Mouse (Mus musculus) lung, postnatal 0 days (tissue): Measurements from ENCODE around the gene Bpnt1. TPM values are rescaled to one million over a fixed set of nuclear protein-coding genes. Genes with fewer than 3 reads are reported as not detected.

ENCODE experiments used
- ATAC-seq: fragments of 200-750 bp; cut with Nextera tagmentation; 2 replicates; pipeline ENCODE4 v1.8.0; 2017; ENCODE audit warnings: moderate library complexity
- DNase-seq: peaks from one replicate; pipeline ENCODE4 v3.0.0-alpha.2; 2016; ENCODE audit warnings: low spot score
- H3K27ac ChIP-seq: fragments of 300-500 bp; sonication (generic); 2 replicates; pipeline ENCODE4 v1.5.1; 2014; ENCODE audit warnings: antibody characterized with exemption, mild to moderate bottlenecking, low read length, mixed read lengths
- H3K27me3 ChIP-seq: fragments of 300-500 bp; sonication (generic); replicated peaks from 2 replicates; pipeline ENCODE4 v1.6.1; 2014; ENCODE audit warnings: low read length, mixed read lengths; ENCODE audit not compliant: insufficient read depth
- H3K36me3 ChIP-seq: fragments of 300-500 bp; sonication (generic); 2 replicates; pipeline ENCODE4 v1.6.1; 2014; ENCODE audit warnings: low read length, mixed read lengths; ENCODE audit not compliant: insufficient read depth
- H3K4me1 ChIP-seq: fragments of 300-500 bp; sonication (generic); 2 replicates; pipeline ENCODE4 v1.6.1; 2014; ENCODE audit warnings: antibody characterized with exemption, low read depth, low read length, mixed read lengths; ENCODE audit not compliant: insufficient read depth
- H3K4me2 ChIP-seq: fragments of 300-500 bp; sonication (generic); replicated peaks from 2 replicates; pipeline ENCODE4 v1.6.1; 2014; ENCODE audit warnings: low read depth, mild to moderate bottlenecking, low read length, moderate library complexity, mixed read lengths
- H3K4me3 ChIP-seq: fragments of 300-500 bp; sonication (generic); 2 replicates; pipeline ENCODE4 v1.5.1; 2014; ENCODE audit warnings: low read depth, low read length
- H3K9ac ChIP-seq: fragments of 300-500 bp; sonication (generic); replicated peaks from 2 replicates; pipeline ENCODE4 v1.6.1; 2014; ENCODE audit warnings: low read depth, mild to moderate bottlenecking
- H3K9me3 ChIP-seq: fragments of 300-500 bp; sonication (generic); 2 replicates; pipeline ENCODE4 v1.6.1; 2016; ENCODE audit warnings: low read length, mixed read lengths
- CTCF ChIP-seq: IDR thresholded peaks from 2 replicates; pipeline ENCODE4 v1.5.1; 2016; ENCODE audit warnings: antibody characterized with exemption, mild to moderate bottlenecking
- EP300 ChIP-seq: IDR thresholded peaks from 2 replicates; pipeline ENCODE4 v1.6.1; 2016; ENCODE audit warnings: antibody characterized with exemption, mild to moderate bottlenecking, control low read depth
- WGBS: fragments of 180-500 bp; shearing (Covaris S2); extraction: QIAGEN DNeasy Blood & Tissue Kit; methylation state at CpG from one replicate; pipeline ENCODE4 v1.1.7; 2014; 5-methylcytosine and 5-hydroxymethylcytosine counted together
- microRNA counts: library from miRNA; unstranded; fragments of <30 nt; microRNA quantifications from one replicate; lab custom pipeline; 2015
- microRNA-seq: library from miRNA; unstranded; fragments of <30 nt; microRNA quantifications from one replicate; pipeline ENCODE4, GENCODE M21; 2016
- polyA plus RNA-seq: library from polyadenylated mRNA; unstranded; fragments of >200 nt; fragmentation: Nextera tagmentation; extraction: Ambion mirVana; gene quantifications from 2 replicates; pipeline ENCODE4 v1.2.1, GENCODE M21; 2015

The Bpnt1 gene
- polyA plus RNA-seq, 1 experiment from 2014 or later = 30.5 TPM

DNA sequence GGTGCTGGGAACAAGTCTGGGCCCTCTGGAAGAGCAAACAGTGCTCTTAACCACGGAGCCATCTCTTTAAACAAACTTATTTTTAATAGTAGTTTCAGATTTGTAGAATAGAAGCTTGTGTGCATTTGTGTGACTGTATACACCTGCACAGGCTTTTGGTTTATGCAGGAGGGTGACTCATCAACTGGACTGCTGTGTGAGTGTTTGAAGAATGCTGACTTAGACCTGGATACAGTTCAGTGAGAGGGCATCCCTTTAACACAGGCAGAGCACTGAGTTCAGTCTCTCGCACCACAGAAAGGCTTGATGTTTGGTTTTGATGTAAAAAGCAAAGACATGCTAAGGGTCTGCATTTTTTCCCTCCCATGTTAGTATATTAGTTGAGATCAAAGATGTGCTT, 45.5 kb downstream of the Bpnt1 start:
- no peak overlapping the region for H3K9ac ChIP-seq
- H3K4me3 ChIP-seq = no peak overlapping the region
- H3K4me1 ChIP-seq = no peaks in the 10 kb centered on the region
- H3K27me3 ChIP-seq = no peaks in the 10 kb centered on the region
- H3K36me3 ChIP-seq = peaks cover 50% of the 10 kb centered on the region
- TF ChIP-seq EP300 (no peak), CTCF (no peak)
- WGBS = 98% methylated on average over 2 of the region's 2 CpGs
- no peaks in the 10 kb centered on the region for H3K9me3 ChIP-seq
- H3K27ac ChIP-seq = no peak overlapping the region
- DNase-seq (no peak), ATAC-seq (no peak)
- H3K4me2 ChIP-seq = no peak overlapping the region

DNA sequence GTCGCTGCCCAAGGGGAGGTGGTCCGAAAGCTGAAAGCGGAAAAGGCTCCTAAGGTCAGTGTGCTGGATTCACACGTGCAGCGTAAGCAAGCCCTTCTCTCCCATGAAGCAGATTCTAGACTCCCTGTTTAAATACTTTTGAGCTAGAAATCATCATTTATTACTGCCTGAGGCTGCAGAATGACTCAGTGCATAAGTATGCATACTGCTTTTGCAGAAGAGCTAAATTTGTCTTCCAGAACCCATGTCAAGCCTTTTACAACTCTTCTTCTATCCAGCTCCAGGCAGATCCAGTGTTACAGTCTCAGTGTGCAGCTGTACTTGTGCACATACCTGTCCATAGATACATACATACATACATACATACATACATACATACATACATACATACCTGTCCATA, 69.7 kb downstream of the Bpnt1 start:
- 95% methylated on average over 5 of the region's 5 CpGs for WGBS
- Histone ChIP-seq H3K36me3 (peaks cover 51% of the 10 kb centered on the region), H3K9ac (no peak overlapping the region)

DNA sequence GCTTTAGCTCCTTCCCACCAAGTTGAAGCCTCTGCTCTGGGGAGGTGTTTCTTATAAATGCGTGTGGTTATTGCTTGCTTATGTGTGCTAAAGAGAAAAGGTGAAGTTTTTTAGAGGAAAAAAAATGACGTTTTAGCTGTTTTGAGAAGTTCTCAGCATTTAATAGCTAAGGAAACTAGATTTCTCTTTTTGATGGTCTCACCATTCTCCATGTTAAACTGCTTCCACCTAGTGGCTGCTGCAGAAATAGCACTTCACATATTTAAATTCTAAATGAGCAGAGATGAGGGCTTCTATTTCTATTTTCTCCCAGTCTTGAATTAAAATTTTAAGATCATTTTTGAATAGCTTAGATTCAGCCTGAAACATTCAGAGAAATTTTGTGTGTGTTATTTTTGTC, 72.1 kb downstream of the Bpnt1 start:
- WGBS = 18% methylated on average over 2 of the region's 2 CpGs
- DNase-seq (peak; percentile 68), ATAC-seq (no peak)
- Histone ChIP-seq H3K4me1 (no peaks in the 10 kb centered on the region), H3K9ac (no peak overlapping the region), H3K27ac (no peak overlapping the region), H3K27me3 (no peaks in the 10 kb centered on the region), H3K4me2 (no peak overlapping the region), H3K4me3 (no peak overlapping the region), H3K9me3 (no peaks in the 10 kb centered on the region), H3K36me3 (peaks cover 46% of the 10 kb centered on the region)
- TF ChIP-seq EP300 = no peak
- peak; percentile 73 for TF ChIP-seq CTCF

More for the DNA sequence above, 69.7 kb downstream of the Bpnt1 start:
- H3K4me3 ChIP-seq = no peak overlapping the region
- ATAC-seq (no peak), DNase-seq (no peak)
- H3K27ac ChIP-seq = no peak overlapping the region
- no peaks in the 10 kb centered on the region for H3K4me1 ChIP-seq
- H3K27me3 ChIP-seq = no peaks in the 10 kb centered on the region
- no peaks in the 10 kb centered on the region for H3K9me3 ChIP-seq
- H3K4me2 ChIP-seq = no peak overlapping the region
- TF ChIP-seq CTCF (no peak), EP300 (no peak)

DNA sequence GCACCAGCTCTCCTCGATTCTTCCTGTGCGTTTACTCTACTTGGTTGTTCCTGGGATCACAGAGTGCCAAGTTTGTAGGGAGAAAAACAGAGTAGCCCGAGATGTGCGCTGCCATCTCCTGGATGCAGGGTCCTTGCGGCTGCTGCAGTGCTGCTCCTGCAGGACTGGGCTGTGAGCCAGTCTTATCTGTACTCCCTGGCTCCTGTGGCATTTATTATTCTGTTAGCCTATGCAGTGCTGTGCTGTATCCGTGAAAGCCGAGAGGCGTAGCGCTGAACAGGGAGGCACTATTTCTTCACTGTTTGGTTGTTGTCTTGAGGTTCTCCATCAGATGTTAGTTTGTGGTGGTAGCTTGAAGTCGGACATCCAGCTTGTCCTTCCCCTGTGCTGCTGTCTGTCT, 74.0 kb downstream of the Bpnt1 start:
- Histone ChIP-seq H3K4me1 (no peaks in the 10 kb centered on the region), H3K4me2 (no peak overlapping the region), H3K36me3 (peaks cover 43% of the 10 kb centered on the region), H3K27ac (no peak overlapping the region), H3K9ac (no peak overlapping the region), H3K4me3 (no peak overlapping the region), H3K27me3 (no peaks in the 10 kb centered on the region), H3K9me3 (no peaks in the 10 kb centered on the region)
- ATAC-seq (no peak), DNase-seq (no peak)
- TF ChIP-seq CTCF (no peak), EP300 (no peak)
- WGBS = 78% methylated on average over 10 of the region's 10 CpGs

MicroRNAs encoded within 50 kb of the gene (microRNA counts, 519-probe panel; counts per million panel counts)
- 4,049 counts per million, percentile 37 among the panel's probes with 10 or more counts for microRNA mmu-miR-194 (lab: Ali Mortazavi, UCI)

Small RNA genes within 50 kb of the gene (microRNA-seq; reads per million reads assigned to microRNA genes)
- gene Mir194-1 (2.9 reads per million, percentile 7 among the genes with 10 or more reads in this experiment), gene Mir215 (12.0 reads per million, percentile 25 among the genes with 10 or more reads in this experiment)

Other genes with a start within 250 kb of the Bpnt1 start
- 14.5 and 15.1 TPM in 2 replicates for gene Rab3gap2, start 128.0 kb upstream of the Bpnt1 start, polyA plus RNA-seq
- 22.1 and 22.3 TPM in 2 replicates for gene Iars2, start 2.8 kb upstream of the Bpnt1 start, polyA plus RNA-seq
- gene Eprs, start 30.9 kb downstream of the Bpnt1 start, polyA plus RNA-seq = 46.6 and 54.9 TPM in 2 replicates
- 0.05 TPM in 1 of 2 replicates, not detected in the other for gene Slc30a10, start 122.7 kb downstream of the Bpnt1 start, polyA plus RNA-seq